Mouse (Mus musculus) E14TG2a.4 (cell line): ENCODE measurements around the gene Ints12.

Source experiments
- H3K27me3 ChIP-seq: 2 replicates; pipeline ENCODE4 v1.6.1; 2014; ENCODE audit warnings: low read length, control low read depth; ENCODE audit not compliant: insufficient read depth
- H3K36me3 ChIP-seq: 2 replicates; pipeline ENCODE4 v1.6.1; 2014; ENCODE audit warnings: low read length, control low read depth; ENCODE audit not compliant: insufficient read depth
- H3K4me1 ChIP-seq: replicated peaks from 2 replicates; pipeline ENCODE4 v1.6.1; 2014; ENCODE audit warnings: low read depth, low read length, control low read depth
- H3K4me3 ChIP-seq: replicated peaks from 2 replicates; pipeline ENCODE4 v1.5.1; 2014; ENCODE audit warnings: mild to moderate bottlenecking, low read length
- H3K9me3 ChIP-seq: 2 replicates; pipeline ENCODE4 v1.6.1; 2014; ENCODE audit warnings: low read length, control low read depth
- CTCF ChIP-seq: conservative IDR thresholded peaks from 2 replicates; pipeline ENCODE4 v1.5.1; 2014; ENCODE audit warnings: low read length
- NANOG ChIP-seq: IDR thresholded peaks from 2 replicates; pipeline ENCODE4 v1.6.1; 2014; ENCODE audit warnings: borderline replicate concordance, low read length, mixed read lengths
- POU5F1 ChIP-seq: IDR thresholded peaks from 2 replicates; pipeline ENCODE4 v1.6.1; 2014; ENCODE audit warnings: low read length, borderline replicate concordance

Ints12 gene

GRCm38 (mm10) chr3:133154683-133155082 lies 63.0 kb downstream of the Ints12 start:
- no peaks in the 10 kb centered on the region for H3K9me3 ChIP-seq
- H3K4me1 ChIP-seq, result no peaks in the 10 kb centered on the region
- no peak for TF ChIP-seq NANOG
- no peaks in the 10 kb centered on the region for H3K27me3 ChIP-seq
- no peaks in the 10 kb centered on the region for H3K36me3 ChIP-seq
- H3K4me3 ChIP-seq, result no peak overlapping the region

GRCm38 (mm10) chr3:133158260-133158659 lies 66.6 kb downstream of the Ints12 start:
- H3K27me3 ChIP-seq, result no peaks in the 10 kb centered on the region
- no peaks in the 10 kb centered on the region for H3K36me3 ChIP-seq
- no peaks in the 10 kb centered on the region for H3K4me1 ChIP-seq
- H3K9me3 ChIP-seq, result no peaks in the 10 kb centered on the region
- H3K4me3 ChIP-seq, result no peak overlapping the region
- no peak for TF ChIP-seq POU5F1
- TF ChIP-seq CTCF, result no peak
- no peak for TF ChIP-seq NANOG
